Mouse (Mus musculus): ENCODE data around the gene Nxpe5.

GRCm38 (mm10) chr5:138194755-138195345 is 30.8 kb upstream of the Nxpe5 start:
- TF ChIP-seq POLR2A (IDR thresholded peaks at IDR 0.05; ENCODE audit: control insufficient read depth, extremely low read depth, insufficient read depth, low read length, poor library complexity), result no peak
- TF ChIP-seq CTCF (IDR thresholded peaks at IDR 0.05; ENCODE audit: borderline replicate concordance, control insufficient read depth, extremely low read depth, insufficient read depth, low read length, poor library complexity), result no peak
